Mouse (Mus musculus) hindbrain, postnatal 0 days (tissue): ENCODE data around the gene Dclre1b. TPM values are rescaled to one million over a fixed set of nuclear protein-coding genes. Genes with fewer than 3 reads are reported as not detected.
"Not testable (repeated sequence)": the region's sequence is repeated elsewhere in the genome, so short reads cannot be mapped to it uniquely, and the experiment has no call there.

Experiments used
- ATAC-seq: fragments of 200-750 bp; cut with Nextera tagmentation; 2 replicates; pipeline ENCODE4 v1.8.0; 2017; ENCODE audit warnings: mild to moderate bottlenecking, moderate TSS enrichment, moderate library complexity
- DNase-seq: peaks from one replicate; pipeline ENCODE4 v3.0.0-alpha.2; 2015; ENCODE audit warnings: low spot score
- H3K27ac ChIP-seq: fragments of 300-500 bp; sonication (generic); 2 replicates; pipeline ENCODE4 v1.5.1; 2014; ENCODE audit warnings: mild to moderate bottlenecking
- H3K27me3 ChIP-seq: fragments of 300-500 bp; sonication (generic); 2 replicates; pipeline ENCODE4 v1.6.1; 2014; ENCODE audit warnings: low read length, mixed read lengths; ENCODE audit not compliant: insufficient read depth
- H3K36me3 ChIP-seq: fragments of 300-500 bp; sonication (generic); 2 replicates; pipeline ENCODE4 v1.6.1; 2014; ENCODE audit warnings: low read length, mixed read lengths; ENCODE audit not compliant: insufficient read depth
- H3K4me1 ChIP-seq: fragments of 300-500 bp; sonication (generic); 2 replicates; pipeline ENCODE4 v1.6.1; 2014; ENCODE audit warnings: antibody characterized with exemption, low read length, mixed read lengths; ENCODE audit not compliant: insufficient read depth
- H3K4me2 ChIP-seq: fragments of 300-500 bp; sonication (generic); 2 replicates; pipeline ENCODE4 v1.6.1; 2014; ENCODE audit warnings: low read depth, mild to moderate bottlenecking, low read length, moderate library complexity, mixed read lengths
- H3K4me3 ChIP-seq: fragments of 300-500 bp; sonication (generic); 2 replicates; pipeline ENCODE4 v1.5.1; 2014; ENCODE audit warnings: low read length
- H3K9ac ChIP-seq: fragments of 300-500 bp; sonication (generic); replicated peaks from 2 replicates; pipeline ENCODE4 v1.6.1; 2014; ENCODE audit warnings: mild to moderate bottlenecking, low read length, moderate library complexity, mixed read lengths
- H3K9me3 ChIP-seq: fragments of 300-500 bp; sonication (generic); 2 replicates; pipeline ENCODE4 v1.6.1; 2016; ENCODE audit warnings: low read length, mixed read lengths
- CTCF ChIP-seq: IDR thresholded peaks from 2 replicates; pipeline ENCODE4 v1.5.1; 2016; ENCODE audit warnings: antibody characterized with exemption, control low read depth, low read depth
- WGBS: fragments of 180-500 bp; shearing (Covaris S2); extraction: QIAGEN DNeasy Blood & Tissue Kit; methylation state at CpG from one replicate; pipeline ENCODE4 v1.1.7; 2014; 5-methylcytosine and 5-hydroxymethylcytosine counted together
- polyA plus RNA-seq: library from polyadenylated mRNA; unstranded; fragments of >200 nt; fragmentation: Nextera tagmentation; extraction: Ambion mirVana; gene quantifications from 2 replicates; pipeline ENCODE4 v1.2.1, GENCODE M21; 2015
- total RNA-seq: library from RNA; depleted of rRNA; stranded (reverse); fragments of >200 nt; gene quantifications from 2 replicates; pipeline ENCODE4 v1.2.3, GENCODE M21; 2014

Gene Dclre1b
- total and polyA plus RNA-seq, 2 experiments from 2014 or later: 7.9 to 15.4 TPM

- TF ChIP-seq CTCF: no peak
Observed at GRCm38 (mm10) chr3:103835272-103835950, 26.2 kb upstream of the Dclre1b start.

GRCm38 (mm10) chr3:103834001-103834400 lies 24.8 kb upstream of the Dclre1b start:
- TF ChIP-seq CTCF: no peak
- Histone ChIP-seq H3K4me2 (no peak overlapping the region), H3K27me3 (no peaks in the 10 kb centered on the region), H3K9ac (no peak overlapping the region), H3K27ac (no peak overlapping the region), H3K4me3 (no peak overlapping the region), H3K36me3 (no peaks in the 10 kb centered on the region), H3K9me3 (no peaks in the 10 kb centered on the region), H3K4me1 (no peaks in the 10 kb centered on the region)
- ATAC-seq: no peak
- 87% methylated on average over 2 of the region's 2 CpGs for WGBS
- no peak for DNase-seq

More at GRCm38 (mm10) chr3:103835272-103835950, 26.2 kb upstream of the Dclre1b start:
- H3K4me1 ChIP-seq: no peaks in the 10 kb centered on the region
- H3K9ac ChIP-seq: no peak overlapping the region
- no peak overlapping the region for H3K4me2 ChIP-seq
- H3K9me3 ChIP-seq: no peaks in the 10 kb centered on the region
- no peaks in the 10 kb centered on the region for H3K36me3 ChIP-seq
- H3K27ac ChIP-seq: no peak overlapping the region
- 78% methylated on average over 6 of the region's 6 CpGs for WGBS
- H3K4me3 ChIP-seq: no peak overlapping the region
- H3K27me3 ChIP-seq: no peaks in the 10 kb centered on the region
- ATAC-seq (no peak), DNase-seq (no peak)

GRCm38 (mm10) chr3:103832426-103832825 lies 23.2 kb upstream of the Dclre1b start, which contains the start of gene Bcl2l15:
TSS of gene Bcl2l15 (plus strand) at chr3:103832601.
- H3K4me1 ChIP-seq: no peaks in the 10 kb centered on the region
- ATAC-seq: no peak
- no peak within 1 kb of the TSS for H3K4me3 ChIP-seq
- DNase-seq: no peak
- no peaks in the 10 kb centered on the region for H3K9me3 ChIP-seq
- no peak within 1 kb of the TSS for H3K9ac ChIP-seq
- no peak within 1 kb of the TSS for H3K4me2 ChIP-seq
- no peaks in the 10 kb centered on the region for H3K36me3 ChIP-seq
- no peaks in the 10 kb centered on the region for H3K27me3 ChIP-seq
- TF ChIP-seq CTCF: no peak
- H3K27ac ChIP-seq: no peak within 1 kb of the TSS

GRCm38 (mm10) chr3:103831146-103831545 lies 21.9 kb upstream of the Dclre1b start:
- Histone ChIP-seq H3K36me3 (no peaks in the 10 kb centered on the region), H3K4me3 (no peak overlapping the region), H3K9ac (no peak overlapping the region), H3K27ac (no peak overlapping the region), H3K4me1 (no peaks in the 10 kb centered on the region), H3K27me3 (no peaks in the 10 kb centered on the region), H3K4me2 (no peak overlapping the region), H3K9me3 (no peaks in the 10 kb centered on the region)
- DNase-seq (no peak), ATAC-seq (no peak)
- no peak for TF ChIP-seq CTCF
- 77% methylated on average over 7 of the region's 7 CpGs for WGBS

GRCm38 (mm10) chr3:103830681-103831080 lies 21.4 kb upstream of the Dclre1b start:
- not testable (repeated sequence) for DNase-seq, H3K9ac ChIP-seq, ATAC-seq

GRCm38 (mm10) chr3:103829036-103829435 lies 19.8 kb upstream of the Dclre1b start:
- H3K4me3 ChIP-seq: no peak overlapping the region
- no peak overlapping the region for H3K9ac ChIP-seq
- H3K36me3 ChIP-seq: no peaks in the 10 kb centered on the region
- no peak overlapping the region for H3K27ac ChIP-seq
- DNase-seq (no peak), ATAC-seq (no peak)
- H3K27me3 ChIP-seq: no peaks in the 10 kb centered on the region
- H3K4me2 ChIP-seq: no peak overlapping the region
- TF ChIP-seq CTCF: no peak
- no peaks in the 10 kb centered on the region for H3K4me1 ChIP-seq
- 89% methylated on average over 3 of the region's 3 CpGs for WGBS
- no peaks in the 10 kb centered on the region for H3K9me3 ChIP-seq

More at GRCm38 (mm10) chr3:103830681-103831080, 21.4 kb upstream of the Dclre1b start:
- WGBS: 53% methylated on average over 1 of the region's 1 CpGs
- H3K36me3 ChIP-seq, H3K4me1 ChIP-seq, H3K27ac ChIP-seq, H3K4me2 ChIP-seq, H3K4me3 ChIP-seq, H3K9me3 ChIP-seq, H3K27me3 ChIP-seq: not testable (repeated sequence)
- peak; percentile 22 for TF ChIP-seq CTCF

GRCm38 (mm10) chr3:103827548-103827947 lies 18.3 kb upstream of the Dclre1b start:
- DNase-seq (no peak), ATAC-seq (no peak)
- H3K9me3 ChIP-seq: no peaks in the 10 kb centered on the region
- TF ChIP-seq CTCF: peak; percentile 13; the same call in 1 of the 2 replicates
- H3K27ac ChIP-seq: no peak overlapping the region
- no peaks in the 10 kb centered on the region for H3K4me1 ChIP-seq
- no peak overlapping the region for H3K4me2 ChIP-seq
- no peak overlapping the region for H3K9ac ChIP-seq
- H3K27me3 ChIP-seq: no peaks in the 10 kb centered on the region
- peaks cover 6% of the 10 kb centered on the region; the same call in 1 of the 2 replicates for H3K36me3 ChIP-seq
- H3K4me3 ChIP-seq: no peak overlapping the region
